Mouse (Mus musculus): ENCODE measurements around the gene Pigq.

- no peak for TF ChIP-seq SIN3A (IDR thresholded peaks at IDR 0.05; ENCODE audit: low read length)
- TF ChIP-seq MEF2A (IDR thresholded peaks at IDR 0.05; ENCODE audit: borderline replicate concordance, low read depth, low read length): no peak
- no peak for TF ChIP-seq POLR2A (IDR thresholded peaks at IDR 0.05; ENCODE audit: low read depth, low read length)
- no peak for TF ChIP-seq MAZ (IDR thresholded peaks at IDR 0.05; ENCODE audit: low read depth, low read length)
- TF ChIP-seq CTCF (conservative IDR thresholded peaks at IDR 0.05 in 1 of 2, IDR thresholded peaks at IDR 0.05 in 1 of 2; ENCODE audit: low read depth in 2 of 2, low read length in 2 of 2): no peak
- no peak for TF ChIP-seq RCOR1 (conservative IDR thresholded peaks at IDR 0.05; ENCODE audit: low read depth, low read length)
- TF ChIP-seq JUND (conservative IDR thresholded peaks at IDR 0.05; ENCODE audit: low read depth, low read length): no peak
- no peak for TF ChIP-seq ETS1 (conservative IDR thresholded peaks at IDR 0.05; ENCODE audit: low read depth, low read length)
Measured at GRCm38 (mm10) chr17:25943221-25943620, 1.5 kb downstream of the Pigq start.
